Mouse (Mus musculus) left cerebral cortex, postnatal 25 days (tissue): ENCODE data around the gene Smco4. TPM values are rescaled to one million over a fixed set of nuclear protein-coding genes. Genes with fewer than 3 reads are reported as not detected.
"Not testable (repeated sequence)": the region's sequence is repeated elsewhere in the genome, so short reads cannot be mapped to it uniquely, and the experiment has no call there.

Experiments
- DNase-seq, 2 experiments: peaks; one replicate each; pipeline ENCODE4 v3.0.0; 2022; ENCODE audit warnings: low spot score in 2 of 2, mixed read lengths in 1 of 2
- intact Hi-C: fragments of 180-260 bp; cut with DNase I; formaldehyde crosslinking; loops from one replicate; pipeline ENCODE4 v1.15.1; 2025
- total RNA-seq, 2 experiments: library from RNA; stranded (reverse); gene quantifications; 2 replicates each; pipeline ENCODE4 v1.2.3; 2021

Gene Smco4
- 1 to 10 TPM; 3.3 to 4.1 TPM for total RNA-seq

DNA sequence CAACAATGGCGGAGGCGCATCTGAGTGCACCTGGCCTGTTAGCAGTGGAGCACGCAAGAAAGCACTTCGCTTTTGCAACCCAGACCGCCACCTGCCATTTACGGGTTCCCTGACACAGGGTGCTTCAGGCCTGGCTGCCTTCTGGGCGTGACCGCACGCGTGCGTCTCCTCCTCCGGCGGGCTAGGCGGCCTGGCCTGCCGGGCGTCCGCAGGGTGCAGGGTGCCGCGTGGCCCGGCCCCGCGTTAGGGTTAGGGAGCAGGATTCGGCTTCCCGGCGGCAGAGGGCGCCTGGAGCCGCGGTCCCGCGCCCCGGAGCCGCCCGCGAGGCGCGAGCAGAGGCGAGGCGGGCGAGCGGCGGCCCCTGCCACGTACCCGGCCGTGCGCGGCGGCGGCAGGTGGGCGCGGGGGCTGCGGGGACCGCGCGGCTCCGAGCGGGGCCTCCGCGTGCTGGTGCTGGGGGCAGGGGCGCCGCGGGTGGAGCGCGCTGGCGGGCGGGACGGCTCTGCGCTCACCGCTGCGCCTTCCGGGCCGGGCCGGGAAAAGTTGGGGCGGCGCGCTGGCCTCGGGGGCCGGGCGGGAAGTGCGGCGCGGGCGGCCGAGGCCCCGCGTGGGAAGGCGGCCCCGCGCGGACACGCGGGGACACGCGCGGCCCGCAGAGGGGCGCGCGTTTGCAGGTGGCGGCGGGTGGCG is at the start of gene Smco4:
Gene Smco4 (plus strand): TSS at position 198 of the 690 bp plus-strand sequence.
- intact Hi-C loops = loop anchor here (1.0 to 10.0 kb wide), 4 partner anchors 119 to 381 kb away; partner anchors contain the start of gene Mtnr1b
- peak; percentile 26 to 63 for DNase-seq

DNA sequence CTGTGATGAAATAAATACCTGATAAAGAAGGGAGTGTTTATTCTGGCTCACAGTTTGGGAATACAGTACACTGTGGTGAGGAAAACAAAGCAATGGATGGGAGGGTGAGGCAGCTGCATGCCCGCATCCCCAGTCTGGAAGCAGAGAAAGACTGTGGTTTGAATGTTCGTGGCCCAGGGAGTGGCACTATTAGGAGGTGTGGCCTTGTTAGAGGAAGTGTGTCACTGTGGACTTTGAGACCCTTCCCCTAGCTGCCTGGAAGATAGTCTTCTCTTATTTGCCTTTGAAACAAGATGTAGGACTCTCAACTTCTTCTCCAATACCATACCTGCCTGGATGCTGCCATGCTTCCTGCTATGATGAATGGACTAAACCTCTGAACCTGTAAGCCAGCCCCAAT is 45.8 kb upstream of the Smco4 start:
- intact Hi-C loops = no loop called here
- no peak for DNase-seq

DNA sequence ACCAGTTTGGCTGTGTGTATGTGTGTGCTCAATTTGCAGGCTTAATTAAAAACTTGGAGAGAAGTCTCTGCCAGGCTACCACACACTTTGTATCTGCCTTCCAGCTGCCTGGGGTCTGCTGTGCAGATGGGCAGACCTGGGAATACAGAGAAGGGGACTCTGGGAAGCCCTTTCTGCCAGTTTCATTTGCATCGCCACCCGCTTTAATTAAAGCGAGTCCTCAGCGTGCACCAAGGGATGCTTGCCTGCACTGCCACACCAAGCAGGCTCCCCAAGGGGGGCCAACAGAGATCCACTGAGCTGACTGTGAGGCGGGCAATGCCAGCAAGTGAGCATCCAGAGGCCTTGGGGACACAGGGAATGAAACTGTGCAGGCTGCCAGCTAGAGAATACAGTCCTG is 42.3 kb upstream of the Smco4 start:
- DNase-seq = no peak
- intact Hi-C loops = no loop called here

DNA sequence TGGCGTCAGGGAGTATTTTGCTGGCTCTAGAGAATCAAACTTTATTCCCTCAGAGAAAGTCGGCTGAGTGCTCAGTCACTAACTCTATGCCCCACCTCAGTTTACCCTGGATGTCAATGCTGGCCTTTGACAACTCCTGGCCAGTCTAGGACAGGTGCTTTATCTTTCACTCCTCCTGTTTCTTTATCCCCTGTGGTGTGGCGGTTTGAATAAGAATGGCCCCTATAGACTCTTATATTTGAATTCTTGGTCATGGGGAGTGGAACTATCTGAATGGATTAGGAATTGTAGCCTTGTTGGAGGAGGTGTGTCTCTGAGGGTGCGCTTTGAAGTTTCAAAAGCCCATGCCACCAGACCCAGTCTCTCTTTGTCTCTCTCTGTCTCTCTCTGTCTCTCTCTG is 21.0 kb upstream of the Smco4 start:
- no peak for DNase-seq
- intact Hi-C loops = no loop called here

DNA sequence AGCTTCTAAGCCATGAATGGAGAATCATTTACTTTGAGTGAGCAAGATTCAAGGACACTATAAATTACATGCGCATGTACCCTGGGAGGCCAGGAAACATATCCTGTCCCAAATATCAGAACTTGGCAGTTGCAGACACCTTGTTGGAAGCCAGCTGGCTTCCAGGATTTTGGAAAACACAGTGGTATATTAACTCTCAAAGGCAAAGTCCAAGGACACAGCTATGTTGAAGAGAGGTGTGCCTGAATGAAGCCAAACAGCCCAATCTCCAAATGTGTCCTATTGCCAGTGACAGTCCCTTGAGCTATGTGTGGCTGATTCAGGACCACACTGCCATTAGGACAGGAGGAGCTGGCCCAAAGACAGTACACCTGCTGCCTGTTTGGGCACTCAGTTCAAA is 20.0 kb upstream of the Smco4 start:
- no peak for DNase-seq
- intact Hi-C loops = no loop called here

DNA sequence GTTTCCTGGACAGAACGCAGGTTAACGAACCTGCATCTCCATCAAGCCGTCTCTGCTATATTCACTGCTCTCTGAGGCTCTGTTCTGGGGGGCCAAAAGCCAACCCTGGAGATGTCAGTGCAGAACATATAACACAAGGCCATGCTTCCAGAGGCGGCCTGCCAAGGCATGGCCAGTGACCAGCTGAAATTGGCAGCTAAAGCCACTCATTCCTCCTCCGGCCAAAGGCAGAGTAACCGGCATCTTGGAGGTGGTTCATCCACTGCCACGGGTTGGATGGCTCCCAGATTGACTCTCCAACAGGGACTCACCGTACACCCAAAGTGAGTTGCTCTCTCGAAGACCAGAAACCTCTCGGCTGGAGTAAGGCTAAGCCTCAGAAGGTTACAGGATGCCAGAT is 15.7 kb upstream of the Smco4 start:
- intact Hi-C loops = no loop called here
- no peak for DNase-seq

DNA sequence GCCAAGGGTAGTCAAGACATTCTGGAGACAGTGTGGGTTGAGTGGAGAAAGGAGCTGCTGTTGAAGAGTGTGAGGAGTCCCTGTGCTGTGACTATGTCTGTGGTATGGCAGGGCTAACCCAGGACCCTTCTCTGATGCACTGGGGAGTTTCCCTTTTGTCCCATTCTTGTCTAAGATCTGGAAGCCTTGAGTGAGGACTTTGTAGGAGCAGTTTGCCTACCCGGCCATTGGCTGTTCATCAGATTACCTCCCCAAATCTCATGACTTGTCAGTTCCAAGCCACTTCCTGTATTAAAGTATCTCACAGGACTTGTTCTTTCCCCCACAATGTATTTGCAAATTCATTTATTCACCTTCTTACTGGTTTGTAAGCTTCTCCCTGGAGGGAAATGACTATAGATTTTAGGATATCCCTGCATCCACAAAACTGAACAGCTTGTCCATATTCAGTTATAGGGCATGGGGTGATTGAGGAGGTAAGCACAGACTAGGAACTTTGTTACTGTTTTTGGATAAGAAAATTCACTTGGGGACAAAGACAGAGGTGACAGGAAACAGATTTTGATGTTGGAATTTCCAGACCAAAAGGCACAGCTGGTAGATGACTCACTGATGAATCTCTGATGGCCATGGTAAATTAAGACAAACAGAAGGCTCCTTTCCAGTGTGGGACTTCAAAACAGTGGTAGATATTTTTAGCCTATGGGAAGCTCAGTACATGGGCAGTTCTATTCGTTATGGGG is 5.4 kb upstream of the Smco4 start:
- DNase-seq = no peak
- intact Hi-C loops = no loop called here

DNA sequence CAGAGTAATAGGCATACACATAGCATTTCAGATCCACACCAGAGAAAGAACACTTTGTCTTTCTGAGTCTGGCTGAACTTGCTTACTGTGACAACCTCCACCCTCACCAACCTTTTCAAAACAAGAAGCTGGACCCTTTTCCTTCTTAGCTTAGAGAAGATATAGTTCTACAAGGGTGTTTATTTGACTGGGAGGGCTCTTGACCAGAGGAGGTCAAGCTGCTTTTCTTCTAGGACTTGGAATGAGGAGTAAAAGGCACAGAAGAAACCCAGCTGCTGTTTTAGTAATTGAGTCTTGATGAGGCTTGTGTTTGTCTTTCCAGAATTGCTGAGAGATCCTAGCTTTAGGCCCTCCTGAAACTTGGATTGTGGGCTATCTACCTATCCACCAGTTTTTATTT is 3.9 kb upstream of the Smco4 start:
- no peak for DNase-seq
- intact Hi-C loops = no loop called here

DNA sequence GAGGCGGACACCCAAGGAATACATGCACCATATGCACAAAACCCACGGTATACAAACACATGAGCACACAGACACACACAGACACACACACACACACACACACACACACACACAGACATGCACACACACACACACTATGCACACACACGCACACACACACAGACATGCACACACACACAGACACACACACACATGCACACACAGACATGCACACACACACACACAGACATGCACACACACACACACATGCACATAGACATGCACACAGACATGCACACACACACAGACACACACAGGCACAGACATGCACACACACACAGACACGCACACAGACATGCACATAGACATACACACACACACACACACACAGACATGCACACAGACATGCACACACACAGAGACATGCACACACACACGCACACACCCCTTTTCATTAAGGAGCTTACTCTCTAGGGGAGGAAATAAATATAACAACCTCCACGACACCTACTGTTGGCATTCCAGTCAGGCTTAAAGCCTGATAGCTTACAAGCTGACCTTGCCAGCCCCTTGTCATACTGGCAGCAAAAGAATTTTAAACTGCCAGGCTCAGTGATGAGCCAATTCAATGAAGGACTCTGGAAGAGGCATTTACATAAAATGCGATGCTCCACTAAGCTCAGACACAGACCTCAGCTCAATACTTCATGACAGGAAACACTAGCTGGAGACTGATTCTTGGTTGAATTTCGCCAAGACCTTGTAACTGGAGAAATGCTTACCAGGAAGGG is 2.7 kb upstream of the Smco4 start:
- DNase-seq = no peak
- intact Hi-C loops = loop anchor here (5.0 to 10.0 kb wide), 3 partner anchors 122 to 384 kb away; partner anchors contain the start of gene Mtnr1b

DNA sequence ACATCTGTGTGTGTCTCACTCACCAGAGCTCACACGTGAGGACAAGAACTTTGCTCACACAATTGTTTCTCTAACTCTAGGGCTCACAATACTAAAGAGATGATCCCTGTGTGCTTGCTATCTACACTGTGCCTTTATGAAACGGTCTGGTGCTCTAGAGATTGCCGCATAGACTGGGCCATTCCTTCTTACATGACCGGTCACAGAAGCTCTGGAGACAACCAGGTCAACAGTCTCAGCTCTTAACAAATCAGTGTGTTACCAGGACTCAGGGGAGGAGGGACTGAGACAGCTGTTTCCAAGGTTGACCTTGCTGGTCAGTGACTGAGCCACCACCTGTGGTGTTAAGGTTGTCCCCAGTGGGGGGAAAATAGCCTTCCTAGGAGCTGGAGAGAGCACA is 1.5 kb upstream of the Smco4 start:
- intact Hi-C loops = loop anchor here (5.0 to 10.0 kb wide), 3 partner anchors 121 to 383 kb away; partner anchors contain the start of gene Mtnr1b
- DNase-seq = no peak

DNA sequence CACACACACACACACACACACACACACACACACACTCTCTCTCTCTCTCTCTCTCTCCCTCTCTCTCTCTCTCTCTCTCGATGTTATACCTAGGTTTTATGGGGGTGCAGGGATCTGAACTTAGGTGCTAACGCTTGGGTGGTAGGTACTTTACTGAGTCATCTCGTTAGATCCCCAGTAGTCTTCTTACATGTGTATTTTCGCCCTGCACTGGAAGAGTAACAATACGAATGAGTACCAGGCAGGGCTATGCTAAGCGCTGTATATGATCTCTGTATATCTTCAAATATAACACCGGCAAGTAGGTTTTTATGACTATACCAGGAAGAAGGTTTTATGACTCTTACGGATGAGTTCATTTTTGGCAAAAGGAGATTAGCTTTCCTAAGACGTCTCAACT is 831 bp upstream of the Smco4 start:
- DNase-seq = no peak
- intact Hi-C loops = loop anchor here (5.0 to 10.0 kb wide), 3 partner anchors 120 to 382 kb away; partner anchors contain the start of gene Mtnr1b

DNA sequence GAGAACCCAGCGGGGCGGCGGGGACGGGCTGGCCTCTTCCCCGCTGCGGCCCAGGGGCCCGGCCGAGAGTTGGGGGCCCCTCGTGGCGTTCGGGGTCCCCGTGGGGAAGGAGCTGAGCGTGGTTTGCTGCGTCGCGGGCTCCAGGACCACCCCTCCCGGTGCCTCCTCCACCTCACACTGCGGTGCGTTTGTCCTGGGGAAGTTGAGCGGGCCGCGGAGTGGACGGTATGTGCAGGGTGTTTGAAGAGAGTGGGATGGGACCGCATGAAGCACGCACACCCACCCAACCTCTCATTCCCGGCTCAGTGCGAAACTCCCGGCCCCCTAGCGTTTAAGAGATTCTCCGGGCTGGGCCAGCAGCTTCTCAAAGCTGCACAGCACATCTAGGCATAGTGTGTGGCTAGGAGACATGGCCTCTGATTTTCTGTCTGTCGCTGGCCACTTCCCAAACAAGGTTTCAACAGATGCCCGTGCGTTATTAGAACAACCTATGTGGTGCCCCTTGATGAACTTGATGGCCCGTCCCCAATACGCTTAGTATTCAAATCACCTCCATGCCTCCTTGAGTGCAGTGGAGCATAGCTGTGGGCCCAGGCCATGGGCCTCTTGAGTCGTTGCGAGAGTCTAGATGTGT is 810 bp downstream of the Smco4 start:
- peak; percentile 54 to 55 for DNase-seq
- intact Hi-C loops = loop anchor here (1.0 to 10.0 kb wide), 4 partner anchors 118 to 381 kb away; partner anchors contain the start of gene Mtnr1b

DNA sequence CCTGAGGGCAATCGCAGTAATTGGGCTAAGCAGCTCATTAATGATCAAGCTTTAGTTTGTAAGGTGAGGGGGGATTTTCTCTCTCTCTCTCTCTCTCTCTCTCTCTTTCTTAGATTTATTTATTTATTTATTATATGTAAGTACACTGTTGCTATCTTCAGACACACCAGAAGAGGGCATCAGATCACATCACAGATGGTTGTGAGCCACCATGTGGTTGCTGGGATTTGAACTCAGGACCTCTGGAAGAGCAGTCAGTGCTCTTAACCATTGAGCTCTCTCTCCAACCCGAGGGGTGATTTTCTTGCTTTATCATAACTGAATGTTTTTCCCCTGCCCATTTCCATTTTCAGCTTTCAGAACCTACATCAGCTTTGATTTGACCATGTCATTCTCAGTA is 2.0 kb downstream of the Smco4 start:
- intact Hi-C loops = loop anchor here (10.0 kb wide), 1 partner anchor 380 kb away; the partner anchor contains the start of gene Mtnr1b
- not testable (repeated sequence) for DNase-seq

DNA sequence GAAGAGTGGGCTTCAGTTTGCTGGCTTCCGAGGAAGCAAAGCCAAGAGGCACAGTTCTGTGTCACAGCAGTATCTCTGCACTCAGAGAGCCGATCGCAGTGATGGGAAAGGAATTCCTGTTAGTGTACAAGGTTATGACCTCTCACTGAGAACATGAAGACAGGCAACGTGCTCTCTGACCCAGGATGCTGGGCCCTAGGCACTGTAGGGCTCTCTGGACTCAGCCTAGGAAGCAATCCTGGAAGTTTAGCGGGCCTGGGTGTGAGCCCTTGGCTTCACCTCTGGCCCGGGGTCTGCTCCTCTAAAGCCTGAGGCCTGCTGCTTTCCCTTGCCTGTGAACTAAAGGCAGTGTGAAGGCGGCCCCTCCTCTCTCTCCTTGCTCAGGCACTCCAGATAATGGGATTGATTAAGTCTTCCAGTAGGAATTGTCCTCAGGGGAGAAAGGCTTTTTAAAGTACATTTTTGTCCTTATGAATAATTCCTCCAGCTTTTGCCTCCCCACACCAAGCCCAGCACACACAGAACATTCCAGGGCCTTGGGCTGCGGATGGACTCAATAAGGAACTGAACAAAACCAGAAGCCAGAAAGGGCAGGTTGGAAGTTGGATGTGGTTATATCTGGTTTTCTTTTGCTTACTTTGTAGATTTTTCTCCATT is 2.8 kb downstream of the Smco4 start:
- intact Hi-C loops = loop anchor here (10.0 kb wide), 1 partner anchor 379 kb away; the partner anchor contains the start of gene Mtnr1b
- no peak for DNase-seq

DNA sequence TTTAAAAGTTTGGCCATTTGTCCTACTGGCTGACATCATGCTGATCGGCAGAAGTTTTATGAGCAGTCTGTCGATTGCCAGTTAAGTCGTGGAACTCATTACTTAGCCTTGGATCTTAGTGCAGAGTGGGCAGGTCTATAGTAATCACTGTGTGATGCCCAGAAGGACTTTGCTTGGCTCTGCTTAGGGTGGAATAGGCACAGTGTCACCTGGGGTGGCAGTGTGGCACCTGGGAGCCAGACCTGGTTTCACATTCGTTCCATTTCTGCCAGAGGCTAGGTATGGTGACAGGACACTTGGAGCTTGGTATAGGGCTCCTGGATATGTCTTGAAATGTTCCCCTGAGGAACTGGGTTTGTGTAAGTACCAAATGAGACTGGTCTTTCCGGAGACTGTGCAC is 6.8 kb downstream of the Smco4 start:
- no peak for DNase-seq

DNA sequence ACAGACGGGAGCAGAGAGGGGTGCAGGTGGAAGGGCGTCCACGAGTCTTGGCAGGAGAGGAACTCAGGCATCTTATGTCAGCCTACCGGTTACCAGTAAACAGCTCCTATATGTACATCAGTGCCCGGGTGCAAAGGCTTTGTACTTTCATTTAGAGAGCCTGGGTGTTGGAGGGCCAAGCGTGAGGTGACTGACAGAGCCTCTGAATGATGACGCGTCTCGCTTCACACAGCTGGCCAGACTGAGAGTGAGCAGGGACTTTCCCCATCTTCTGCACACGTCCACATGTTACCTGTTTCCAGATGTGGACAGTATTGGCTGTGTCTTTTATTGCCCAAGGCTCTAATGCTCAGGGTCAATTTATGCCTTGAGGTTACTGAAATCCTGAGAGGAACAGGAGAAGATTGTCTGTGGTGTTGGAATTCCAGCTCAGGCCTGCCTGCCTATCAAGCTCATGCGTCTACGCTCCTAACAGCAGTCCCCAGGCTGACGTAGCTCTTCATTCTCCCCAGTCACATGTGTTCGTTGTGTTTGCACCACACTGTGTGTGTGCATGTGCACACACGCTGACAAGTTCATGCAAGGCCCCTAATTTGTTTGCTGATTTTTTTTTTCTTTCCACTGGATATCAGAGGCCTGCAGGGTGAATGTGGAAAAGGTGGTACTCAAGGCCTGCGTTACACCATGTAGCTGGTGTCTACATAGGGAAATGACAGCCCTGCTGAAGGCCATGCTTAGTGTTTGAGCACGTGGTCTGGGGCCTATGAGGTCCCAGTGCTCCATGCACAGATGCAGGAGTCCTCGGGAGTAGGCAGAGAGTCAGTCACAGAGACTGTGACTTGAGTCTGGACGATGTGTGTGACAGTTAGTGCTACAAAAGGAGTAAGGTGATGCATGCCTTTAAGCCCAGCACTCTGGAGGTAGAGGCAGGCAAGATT is 8.4 kb downstream of the Smco4 start:
- no peak for DNase-seq
- intact Hi-C loops = no loop called here

More for the DNA sequence above, 6.8 kb downstream of the Smco4 start:
- intact Hi-C loops = no loop called here

DNA sequence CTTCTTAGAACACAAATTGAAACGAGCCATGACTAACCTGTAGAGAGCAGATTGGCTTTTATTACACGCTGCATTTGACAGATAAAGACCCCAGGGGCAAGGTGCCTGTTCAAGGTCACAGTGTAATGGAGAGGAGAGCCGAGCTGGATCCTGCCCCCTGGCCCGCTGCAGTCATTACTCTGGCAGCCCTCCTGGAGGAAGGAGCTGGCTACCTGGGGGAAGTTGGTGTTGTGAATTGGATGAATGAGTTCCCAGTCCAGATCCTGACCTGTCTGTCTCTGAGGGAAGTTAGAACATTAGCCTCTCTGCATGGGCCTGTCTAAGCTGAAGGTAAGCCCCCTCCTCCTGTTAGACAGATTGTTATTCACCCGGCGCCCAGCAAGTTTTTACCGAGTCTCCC is 9.2 kb downstream of the Smco4 start:
- intact Hi-C loops = no loop called here
- DNase-seq = no peak

DNA sequence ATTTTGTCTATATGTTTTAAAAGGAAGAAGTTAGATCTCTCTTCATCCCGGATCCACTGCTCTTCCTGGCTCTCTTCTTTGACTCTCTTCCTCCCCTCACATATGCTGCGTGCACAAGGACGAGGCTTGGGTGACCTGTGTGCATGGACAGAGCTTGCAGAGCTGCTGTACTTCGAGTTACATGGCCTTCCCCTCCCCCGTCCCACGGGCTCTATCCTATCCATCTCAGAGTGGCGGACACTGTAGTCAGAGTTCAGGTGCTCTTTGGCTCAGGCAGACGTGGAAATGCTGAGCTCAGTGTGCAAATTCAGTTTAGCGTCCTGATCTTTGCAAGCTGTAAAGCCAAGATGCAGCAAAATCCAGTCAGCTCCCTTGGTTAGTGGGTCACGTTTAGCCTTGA is 10.1 kb downstream of the Smco4 start:
- intact Hi-C loops = no loop called here
- no peak for DNase-seq
